Mouse (Mus musculus) E14TG2a.4 (cell line): Measurements from ENCODE around the gene Arhgef10l.

Source experiments
- H3K27me3 ChIP-seq: 2 replicates; pipeline ENCODE4 v1.6.1; 2014; ENCODE audit warnings: low read length, control low read depth; ENCODE audit not compliant: insufficient read depth
- H3K36me3 ChIP-seq: 2 replicates; pipeline ENCODE4 v1.6.1; 2014; ENCODE audit warnings: low read length, control low read depth; ENCODE audit not compliant: insufficient read depth
- H3K4me1 ChIP-seq: replicated peaks from 2 replicates; pipeline ENCODE4 v1.6.1; 2014; ENCODE audit warnings: low read depth, low read length, control low read depth
- H3K4me3 ChIP-seq: replicated peaks from 2 replicates; pipeline ENCODE4 v1.5.1; 2014; ENCODE audit warnings: mild to moderate bottlenecking, low read length
- H3K9me3 ChIP-seq: 2 replicates; pipeline ENCODE4 v1.6.1; 2014; ENCODE audit warnings: low read length, control low read depth
- CTCF ChIP-seq: conservative IDR thresholded peaks from 2 replicates; pipeline ENCODE4 v1.5.1; 2014; ENCODE audit warnings: low read length
- NANOG ChIP-seq: IDR thresholded peaks from 2 replicates; pipeline ENCODE4 v1.6.1; 2014; ENCODE audit warnings: borderline replicate concordance, low read length, mixed read lengths
- POU5F1 ChIP-seq: IDR thresholded peaks from 2 replicates; pipeline ENCODE4 v1.6.1; 2014; ENCODE audit warnings: low read length, borderline replicate concordance

Arhgef10l gene

DNA sequence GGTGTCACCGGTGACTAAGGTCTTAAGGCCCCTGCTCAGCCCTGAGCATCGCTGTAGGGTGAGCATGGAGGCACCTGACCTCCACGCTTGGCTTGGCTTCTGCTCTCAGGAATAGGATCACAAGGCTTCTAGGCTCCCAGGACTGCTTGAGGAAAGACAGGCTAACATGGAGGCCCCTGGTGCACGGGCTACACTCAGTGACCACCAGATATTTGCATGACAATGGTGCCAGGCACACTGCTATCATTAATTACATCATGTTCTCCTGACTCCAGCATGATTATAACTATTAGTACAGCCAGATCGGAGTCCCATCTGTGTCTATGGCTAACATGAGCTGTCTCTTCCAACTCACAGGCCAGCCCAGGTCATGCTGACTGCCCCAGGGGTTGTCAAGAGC, 51.3 kb downstream of the Arhgef10l start:
- no peaks in the 10 kb centered on the region for H3K9me3 ChIP-seq
- TF ChIP-seq NANOG (no peak), POU5F1 (no peak), CTCF (no peak)
- H3K4me3 ChIP-seq: no peak overlapping the region
- H3K4me1 ChIP-seq: peaks cover 61% of the 10 kb centered on the region
- no peaks in the 10 kb centered on the region for H3K27me3 ChIP-seq
- peaks cover 11% of the 10 kb centered on the region; the same call in 1 of the 2 replicates for H3K36me3 ChIP-seq

DNA sequence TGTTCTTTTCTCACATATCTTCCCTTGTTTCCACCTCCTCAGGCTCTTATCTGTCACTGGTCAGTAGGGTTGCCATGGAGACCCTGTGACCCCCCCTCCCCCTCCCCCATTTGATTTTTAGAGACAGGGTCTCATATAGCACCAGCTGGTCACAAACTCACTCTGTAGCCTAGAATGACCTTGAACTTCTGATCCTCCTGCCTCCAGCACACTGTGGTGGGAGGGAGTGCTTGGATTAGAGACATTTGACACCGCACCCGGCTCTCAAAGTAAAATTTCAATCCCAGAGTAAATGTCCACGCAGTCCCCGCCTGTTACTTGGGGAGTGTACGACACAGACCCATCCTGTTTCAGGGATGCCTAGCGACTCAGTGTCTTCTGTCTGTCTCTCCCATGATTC, 51.7 kb downstream of the Arhgef10l start:
- Histone ChIP-seq H3K36me3 (peaks cover 14% of the 10 kb centered on the region; the same call in 1 of the 2 replicates), H3K9me3 (no peaks in the 10 kb centered on the region), H3K27me3 (no peaks in the 10 kb centered on the region), H3K4me3 (no peak overlapping the region), H3K4me1 (peaks cover 64% of the 10 kb centered on the region)
- TF ChIP-seq CTCF (no peak), POU5F1 (no peak), NANOG (no peak)

DNA sequence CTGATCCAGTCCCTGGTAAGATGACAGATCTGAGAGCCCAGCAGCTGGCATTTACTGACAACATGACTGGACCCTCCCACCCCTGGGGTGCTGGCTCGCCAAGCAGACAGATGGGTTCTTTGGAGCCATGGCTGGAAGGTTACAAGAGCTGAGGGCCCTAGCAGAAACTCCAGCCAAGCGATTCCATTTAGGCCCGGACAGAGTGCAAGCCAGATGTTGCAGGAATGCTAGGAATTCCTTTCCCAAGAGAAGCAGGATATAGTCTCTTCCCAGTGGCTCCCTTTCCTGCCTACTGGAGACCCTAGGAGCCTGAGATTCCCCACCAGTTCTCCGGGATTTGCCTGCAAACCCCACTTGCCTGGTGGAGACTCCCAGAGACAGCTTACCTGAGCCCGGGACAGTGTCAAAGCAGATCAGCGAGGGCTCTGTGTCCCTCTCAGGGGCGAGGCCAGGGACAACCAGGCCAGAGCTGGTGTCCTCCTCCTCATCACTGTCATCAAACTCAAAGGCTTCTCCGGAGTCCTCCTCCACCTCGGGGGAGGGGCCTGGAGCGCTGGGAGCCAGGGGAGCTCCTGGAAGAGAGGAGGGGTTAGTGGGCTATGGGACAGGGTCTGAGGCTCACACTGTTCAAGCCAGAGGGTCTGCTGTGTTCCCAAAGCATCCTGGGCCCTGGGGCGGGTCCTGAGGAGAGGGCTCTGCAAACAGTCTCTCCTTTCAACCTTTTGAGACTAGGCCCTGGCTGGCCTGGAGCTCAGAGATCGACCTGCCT, 54.8 kb downstream of the Arhgef10l start:
- Histone ChIP-seq H3K4me1 (peaks cover 76% of the 10 kb centered on the region), H3K4me3 (peak overlapping the region; percentile 20; the same call in 1 of the 2 replicates), H3K9me3 (no peaks in the 10 kb centered on the region), H3K27me3 (no peaks in the 10 kb centered on the region), H3K36me3 (peaks cover 18% of the 10 kb centered on the region; the same call in 1 of the 2 replicates)
- TF ChIP-seq CTCF (no peak), NANOG (no peak), POU5F1 (no peak)

GRCm38 (mm10) chr4:140608228-140608720, 57.5 kb downstream of the Arhgef10l start:
- peaks cover 71% of the 10 kb centered on the region for H3K4me1 ChIP-seq
- no peak overlapping the region for H3K4me3 ChIP-seq
- H3K9me3 ChIP-seq: no peaks in the 10 kb centered on the region
- peaks cover 14% of the 10 kb centered on the region for H3K36me3 ChIP-seq
- no peak for TF ChIP-seq POU5F1
- no peaks in the 10 kb centered on the region for H3K27me3 ChIP-seq

GRCm38 (mm10) chr4:140606779-140607178, 59.0 kb downstream of the Arhgef10l start:
- H3K36me3 ChIP-seq: peaks cover 14% of the 10 kb centered on the region
- peaks cover 70% of the 10 kb centered on the region for H3K4me1 ChIP-seq
- H3K4me3 ChIP-seq: no peak overlapping the region
- H3K27me3 ChIP-seq: no peaks in the 10 kb centered on the region
- TF ChIP-seq NANOG (no peak), CTCF (no peak), POU5F1 (no peak)
- no peaks in the 10 kb centered on the region for H3K9me3 ChIP-seq

DNA sequence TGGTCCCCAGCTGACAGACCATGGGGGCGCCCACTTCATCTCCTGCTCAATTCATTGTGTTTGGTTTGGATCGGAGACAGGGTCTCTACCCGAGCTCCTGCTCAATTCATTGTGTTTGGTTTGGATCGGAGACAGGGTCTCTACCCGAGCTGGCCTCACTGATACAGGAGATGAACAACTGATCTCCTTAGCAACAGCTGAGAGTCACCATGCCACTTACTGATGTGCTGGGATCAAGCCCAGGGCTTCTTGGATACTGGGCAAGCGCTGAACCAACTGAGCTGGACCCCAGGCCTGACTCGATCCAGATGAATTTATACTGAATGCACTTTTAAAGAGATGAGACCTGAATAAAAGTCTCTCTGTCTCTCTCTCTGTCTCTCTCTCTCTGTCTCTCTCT, 59.6 kb downstream of the Arhgef10l start:
- Histone ChIP-seq H3K9me3 (no peaks in the 10 kb centered on the region), H3K4me3 (no peak overlapping the region), H3K4me1 (peaks cover 68% of the 10 kb centered on the region), H3K36me3 (peaks cover 14% of the 10 kb centered on the region), H3K27me3 (no peaks in the 10 kb centered on the region)
- no peak for TF ChIP-seq NANOG
- TF ChIP-seq CTCF: no peak
- TF ChIP-seq POU5F1: no peak

GRCm38 (mm10) chr4:140605790-140606189, 60.0 kb downstream of the Arhgef10l start:
- Histone ChIP-seq H3K4me3 (no peak overlapping the region), H3K27me3 (no peaks in the 10 kb centered on the region), H3K36me3 (peaks cover 14% of the 10 kb centered on the region), H3K9me3 (no peaks in the 10 kb centered on the region), H3K4me1 (peaks cover 68% of the 10 kb centered on the region)
- TF ChIP-seq POU5F1: no peak
- no peak for TF ChIP-seq NANOG

DNA sequence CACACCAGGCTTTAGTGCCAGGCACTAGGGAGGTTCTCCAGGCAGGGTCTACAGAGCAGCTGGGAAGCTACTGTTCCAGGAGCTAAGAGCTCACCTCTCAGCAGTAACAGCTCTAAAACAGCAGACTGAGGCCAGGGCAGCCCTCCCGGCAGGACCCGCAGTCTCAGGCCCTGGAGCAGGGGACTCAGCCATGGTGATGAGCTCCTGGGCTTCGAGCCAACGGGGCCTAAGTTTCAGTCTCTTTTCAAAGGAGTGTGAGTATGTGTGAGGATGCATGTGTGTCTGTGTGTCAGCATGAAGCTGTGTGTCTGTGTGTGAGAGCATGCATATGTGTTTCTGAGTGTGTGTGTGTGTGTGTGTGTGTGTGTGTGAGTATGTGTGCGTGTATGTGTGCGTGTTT, 60.6 kb downstream of the Arhgef10l start:
- no peak for TF ChIP-seq CTCF
- no peak for TF ChIP-seq NANOG
- no peak for TF ChIP-seq POU5F1
- no peaks in the 10 kb centered on the region for H3K9me3 ChIP-seq
- peaks cover 68% of the 10 kb centered on the region for H3K4me1 ChIP-seq
- H3K36me3 ChIP-seq: peaks cover 9% of the 10 kb centered on the region
- H3K4me3 ChIP-seq: no peak overlapping the region
- no peaks in the 10 kb centered on the region for H3K27me3 ChIP-seq

GRCm38 (mm10) chr4:140604541-140604940, 61.3 kb downstream of the Arhgef10l start:
- Histone ChIP-seq H3K27me3 (no peaks in the 10 kb centered on the region), H3K9me3 (no peaks in the 10 kb centered on the region), H3K4me3 (no peak overlapping the region), H3K36me3 (peaks cover 7% of the 10 kb centered on the region), H3K4me1 (peaks cover 68% of the 10 kb centered on the region)
- TF ChIP-seq NANOG (no peak), POU5F1 (no peak), CTCF (no peak)
